Mouse (Mus musculus): ENCODE measurements around the gene Tgm4.

The Tgm4 gene

DNA sequence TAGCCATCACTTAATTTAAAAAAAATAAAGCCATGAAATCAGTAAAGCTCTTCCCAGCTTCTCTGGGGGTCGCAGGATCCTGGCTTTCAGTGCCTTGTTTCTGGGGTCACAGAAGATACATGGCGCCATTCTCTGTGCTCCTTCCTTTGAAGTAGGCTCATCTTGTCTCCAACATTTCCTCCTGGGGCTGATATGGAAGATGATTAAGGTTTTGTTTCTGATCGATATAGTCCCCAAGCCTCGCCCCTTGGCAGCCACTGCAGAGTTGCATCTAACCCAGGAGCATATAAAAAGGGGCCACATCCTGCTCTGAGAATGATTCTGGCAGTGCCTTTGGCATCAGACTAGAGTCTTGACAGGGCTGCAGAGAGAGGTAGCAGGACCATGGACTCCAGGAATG is at the start of gene Tgm4:
Gene Tgm4, plus strand, starts transcription at position 301 of the 400 bp plus-strand sequence.
- no peak for DNase-seq (ENCODE audit: low read depth, low spot score)

DNA sequence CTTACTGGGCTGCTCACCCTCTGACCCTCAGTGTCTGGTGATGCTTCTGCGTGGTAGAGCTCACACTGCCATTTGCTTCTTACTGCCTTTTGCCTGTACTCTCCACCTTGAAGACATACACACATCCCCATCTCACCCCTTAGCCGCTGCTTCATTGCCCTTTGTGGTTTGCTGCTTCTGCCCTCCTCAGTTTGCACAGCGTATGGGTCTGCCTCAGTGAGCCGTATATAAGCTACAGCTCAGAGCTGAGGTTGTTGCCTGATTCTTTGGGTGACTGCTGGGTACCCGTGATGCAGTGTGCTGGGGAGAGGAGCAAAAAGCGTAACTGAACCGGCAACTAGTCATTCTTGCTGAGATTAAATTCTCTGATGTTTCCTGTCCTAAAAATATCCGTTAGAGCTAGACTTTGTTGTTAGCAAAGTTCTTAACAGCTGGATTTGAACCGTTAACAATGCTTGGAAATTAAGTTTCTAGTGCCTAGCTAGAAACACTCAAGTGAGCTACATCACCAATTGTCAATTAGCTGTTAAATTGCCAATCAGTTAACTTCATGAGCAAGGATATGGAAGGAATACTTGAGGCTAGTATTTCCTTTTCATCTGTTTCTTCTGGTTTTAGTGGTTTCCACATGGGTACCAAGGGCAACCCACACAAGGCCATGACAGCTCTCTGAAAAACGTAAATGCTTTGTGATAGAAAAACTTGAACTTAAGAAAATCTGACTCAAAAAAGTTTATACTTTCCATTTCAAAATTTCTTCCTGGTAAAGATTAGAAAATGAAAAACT is 35.9 kb upstream of the Tgm4 start:
- DNase-seq (ENCODE audit: low read depth, low spot score), result no peak

DNA sequence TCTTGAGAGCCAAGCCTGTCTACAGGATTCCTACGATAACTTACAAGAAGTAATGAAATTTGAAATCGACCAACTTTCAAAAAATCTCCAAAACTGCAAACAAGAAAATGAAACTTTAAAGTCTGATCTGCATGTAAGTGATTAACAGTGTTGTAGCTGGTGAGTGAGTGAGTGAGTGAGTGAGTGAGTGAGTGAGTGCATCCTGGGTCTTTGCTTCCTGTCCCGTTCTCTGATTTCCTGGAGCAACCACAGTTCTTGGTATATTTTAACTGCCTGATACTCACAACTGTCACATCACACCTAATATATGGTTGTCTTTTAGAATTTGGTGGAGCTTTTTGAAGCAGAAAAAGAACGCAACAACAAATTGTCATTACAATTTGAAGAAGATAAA is 35.3 kb upstream of the Tgm4 start:
- DNase-seq (ENCODE audit: low read depth, low spot score), result no peak

DNA sequence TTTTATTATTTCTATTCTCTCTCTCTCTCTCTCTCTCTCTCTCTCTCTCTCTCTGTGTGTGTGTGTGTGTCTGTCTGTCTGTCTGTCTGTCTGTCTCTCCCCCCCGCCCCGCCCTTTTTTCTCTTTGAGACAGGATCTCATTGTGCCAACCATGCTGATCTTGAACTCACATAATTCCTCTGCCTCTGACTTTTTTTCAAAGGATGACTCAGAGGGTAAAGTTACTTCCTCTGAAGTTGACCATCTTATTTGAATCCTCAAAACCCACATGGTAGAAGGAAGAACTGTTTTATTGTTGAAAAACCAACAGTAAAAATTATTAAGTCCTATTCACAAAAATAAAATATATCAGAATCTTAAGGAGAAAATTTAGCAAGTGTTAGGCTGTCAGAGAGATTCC is 29.8 kb upstream of the Tgm4 start:
- no peak for DNase-seq (ENCODE audit: low read depth, low spot score)

DNA sequence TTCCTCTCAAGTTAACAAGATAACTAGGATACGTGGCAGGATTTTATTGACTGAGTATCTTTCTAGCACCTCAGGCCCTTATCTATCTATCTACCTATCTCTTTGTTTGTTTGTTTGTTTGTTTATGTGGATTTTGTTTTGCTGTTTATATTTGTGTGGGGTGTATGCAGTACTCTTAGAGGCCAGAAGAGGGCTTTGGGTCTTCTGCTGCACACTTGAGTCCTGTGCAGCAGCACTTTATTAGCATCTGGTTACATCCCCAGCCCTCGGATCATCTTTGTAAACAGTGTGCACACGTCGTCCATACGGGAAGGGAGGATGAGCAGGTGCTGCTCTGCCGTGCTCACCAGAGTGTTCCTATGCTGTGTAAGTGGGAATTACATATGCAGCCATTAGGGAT is 28.5 kb upstream of the Tgm4 start:
- DNase-seq (ENCODE audit: low read depth, low spot score), result peak; percentile 13

DNA sequence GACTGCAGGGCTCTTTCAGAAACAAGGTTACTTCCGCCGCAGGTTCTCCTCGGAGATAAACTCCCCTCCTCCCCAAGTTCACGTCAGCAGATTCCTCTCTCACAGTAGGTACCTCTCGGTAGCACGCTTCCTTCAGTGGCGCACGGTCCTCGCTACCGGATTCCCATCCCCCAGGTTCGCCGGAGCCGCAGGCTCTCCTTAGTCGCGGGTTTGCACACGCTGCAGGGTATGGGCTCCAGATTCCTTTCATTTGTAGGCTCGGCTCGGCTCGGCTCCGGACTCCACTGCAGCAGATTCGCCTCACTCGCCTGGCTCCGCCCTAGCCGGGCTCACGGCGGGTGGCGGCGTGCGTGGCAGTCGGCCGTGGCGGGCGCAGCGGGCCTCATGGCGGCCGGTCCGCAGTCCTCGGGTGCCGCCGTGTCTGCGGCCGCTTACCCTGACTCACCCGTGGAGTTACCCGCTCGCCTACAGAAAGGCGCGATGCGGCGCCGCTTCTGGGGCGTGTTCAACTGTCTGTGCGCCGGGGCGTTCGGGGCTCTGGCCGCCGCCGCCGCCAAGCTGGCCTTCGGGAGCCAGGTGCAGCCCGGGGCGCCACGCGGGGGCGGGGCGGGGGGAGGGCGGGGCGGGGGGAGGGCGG is 13.4 kb upstream of the Tgm4 start, which contains the start of gene Tmem42:
Gene Tmem42, plus strand, starts transcription at position 332 of the 637 bp plus-strand sequence.
- DNase-seq (ENCODE audit: low read depth, low spot score), result peak; percentile 76

DNA sequence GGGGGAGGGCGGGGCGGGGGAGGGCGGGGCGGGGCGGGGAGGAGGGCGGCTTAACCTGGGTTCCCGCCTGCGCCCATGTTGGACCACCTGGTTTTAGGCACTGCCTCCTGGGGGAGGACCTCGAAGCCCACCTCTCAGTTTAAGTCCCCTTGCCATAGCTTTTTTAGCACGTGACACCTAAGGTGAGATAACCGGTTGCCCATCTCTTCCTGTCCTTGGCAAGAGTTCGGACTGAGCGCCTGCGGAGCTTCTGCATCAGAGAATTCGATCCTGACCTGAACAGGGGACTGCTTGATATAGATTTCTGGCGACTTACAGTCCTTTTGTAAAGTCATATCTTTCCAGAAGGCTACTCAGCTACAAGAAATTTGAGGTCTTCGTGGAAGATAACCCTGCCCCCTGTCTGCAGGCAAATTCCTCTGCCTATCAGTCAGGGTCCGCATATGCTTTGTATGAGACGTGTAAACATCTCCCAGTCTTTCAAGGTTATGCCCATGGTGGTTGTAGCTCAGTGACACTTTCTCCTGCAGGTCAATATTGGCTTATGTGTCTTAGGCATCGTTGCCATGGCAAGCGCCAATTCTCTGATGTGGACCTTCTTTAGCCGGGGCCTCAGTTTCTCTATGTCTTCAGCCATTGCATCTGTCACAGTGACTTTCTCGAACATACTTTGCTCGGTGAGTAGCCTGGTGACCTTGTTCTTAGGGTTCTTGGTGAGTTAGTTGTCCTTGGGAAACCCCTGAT is 12.7 kb upstream of the Tgm4 start:
- DNase-seq (ENCODE audit: low read depth, low spot score), result no peak

DNA sequence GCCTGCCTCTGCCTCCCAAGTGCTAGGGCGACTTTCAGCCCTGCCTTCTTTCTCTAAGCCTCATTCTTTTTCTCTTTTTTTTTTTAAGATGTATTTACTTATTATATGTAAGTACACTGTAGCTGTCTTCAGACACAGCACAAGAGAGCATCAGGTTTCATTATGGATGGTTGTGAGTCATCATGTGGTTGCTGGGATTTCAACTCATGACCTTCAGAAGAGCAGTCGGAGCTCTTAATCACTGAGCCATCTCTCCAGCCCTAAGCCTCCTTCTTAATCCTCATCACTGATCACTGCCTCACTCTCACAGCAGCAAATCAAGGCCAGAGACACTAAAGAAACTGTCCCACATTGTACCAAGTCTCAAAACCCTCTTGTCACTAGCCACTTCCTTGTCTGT is 10.3 kb upstream of the Tgm4 start:
- no peak for DNase-seq (ENCODE audit: low read depth, low spot score)

DNA sequence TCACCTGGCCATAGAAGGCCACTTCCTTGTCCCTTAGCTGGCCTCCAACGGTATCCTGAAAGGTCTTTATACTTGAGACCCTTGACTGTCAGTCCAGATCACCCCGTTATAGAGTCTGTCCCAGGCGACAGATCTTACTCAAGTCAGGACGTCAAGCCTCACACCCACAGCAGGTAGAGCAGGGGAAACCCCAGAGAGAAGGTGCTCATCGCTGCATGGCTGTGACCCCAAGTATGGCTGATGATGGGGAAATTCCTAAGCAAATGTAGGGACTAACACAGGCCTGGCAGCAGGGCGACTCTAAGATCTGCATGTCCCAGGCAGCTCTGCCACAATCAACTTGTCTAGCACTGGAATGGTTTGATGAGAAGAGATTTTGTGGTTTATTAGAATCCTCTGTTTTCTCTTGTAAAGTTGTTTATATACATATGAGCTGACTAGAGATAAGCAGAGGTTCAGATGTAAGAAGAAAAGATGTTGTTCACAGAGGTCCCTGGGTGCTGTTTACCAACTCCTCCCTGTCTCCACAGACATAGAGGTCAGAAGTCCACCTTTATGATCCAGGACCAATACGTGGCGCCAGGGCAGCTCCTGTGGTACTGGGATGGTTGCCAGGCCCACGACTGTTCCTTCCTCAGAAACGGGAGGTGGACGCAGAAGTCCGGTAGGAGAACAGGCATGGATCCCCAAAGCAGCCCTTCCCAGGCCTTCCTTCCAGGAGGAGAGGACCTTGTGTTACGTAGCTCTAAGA is 2.9 kb upstream of the Tgm4 start:
- DNase-seq (ENCODE audit: low read depth, low spot score), result no peak

DNA sequence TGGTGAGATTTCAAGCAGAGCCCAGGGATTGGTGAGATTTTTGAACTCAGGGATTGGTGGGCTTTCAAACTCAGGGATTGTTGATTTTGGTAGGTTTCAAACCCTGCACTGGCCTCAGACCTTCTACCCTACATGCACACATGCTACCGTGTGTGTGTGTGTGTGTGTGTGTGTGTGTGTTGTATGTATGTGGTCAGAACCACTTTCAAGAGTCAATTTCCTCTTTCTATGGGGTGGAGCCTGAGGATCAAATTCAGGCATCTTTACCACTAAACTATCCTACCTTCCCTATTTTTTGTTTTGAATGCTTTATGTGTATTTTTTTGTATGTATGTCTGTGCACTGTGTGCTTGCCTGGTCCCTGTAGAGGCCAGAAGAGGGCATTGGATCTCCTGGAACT is 13.1 kb downstream of the Tgm4 start:
- no peak for DNase-seq (ENCODE audit: low read depth, low spot score)

DNA sequence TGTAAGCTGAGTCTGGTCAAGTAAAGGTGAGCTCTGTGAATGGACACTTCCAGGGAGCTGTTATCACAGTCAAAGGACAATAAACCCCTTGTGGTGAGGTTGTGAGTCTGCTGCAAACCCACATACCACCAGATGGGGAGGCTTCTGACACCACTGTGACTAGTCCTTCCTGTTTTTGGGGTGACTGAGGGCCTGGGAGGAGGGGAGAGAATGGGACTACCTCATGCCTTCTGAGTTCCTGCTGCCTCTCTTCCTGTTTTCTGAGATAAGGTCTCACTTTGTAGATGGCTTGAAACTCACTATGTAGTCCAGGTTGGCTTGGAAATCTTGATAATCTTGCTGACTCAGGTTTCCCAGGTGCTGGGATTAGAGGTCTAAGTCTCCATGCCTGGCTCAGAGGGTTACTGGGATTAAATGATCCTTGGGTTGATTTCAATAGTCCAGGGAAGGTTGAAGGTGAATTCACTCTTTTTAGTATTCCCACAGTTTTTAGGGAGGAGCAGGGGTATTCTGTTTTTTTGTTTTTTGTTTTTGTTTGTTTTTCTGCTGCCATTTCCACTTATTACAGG is 24.3 kb downstream of the Tgm4 start:
- no peak for DNase-seq (ENCODE audit: low read depth, low spot score)

DNA sequence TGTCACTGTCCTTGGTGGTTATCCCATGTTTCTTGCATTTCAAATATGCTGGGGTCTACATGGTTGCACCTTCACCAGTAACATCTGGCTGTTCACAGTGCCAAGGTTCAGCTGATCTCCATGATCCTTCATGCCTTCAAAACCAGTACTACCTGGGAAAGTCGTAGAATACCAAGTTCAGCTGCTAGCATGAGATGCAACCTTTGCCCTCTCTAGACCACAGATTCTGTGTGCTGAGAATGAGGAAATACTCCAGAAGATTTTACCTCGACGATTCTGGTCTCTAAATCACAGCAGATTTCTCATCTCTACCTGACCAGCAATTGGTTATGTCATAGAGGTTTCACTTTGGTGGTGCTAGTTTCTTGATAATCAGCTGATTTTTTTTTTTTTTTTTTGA is 25.6 kb downstream of the Tgm4 start:
- DNase-seq (ENCODE audit: low read depth, low spot score), result no peak

DNA sequence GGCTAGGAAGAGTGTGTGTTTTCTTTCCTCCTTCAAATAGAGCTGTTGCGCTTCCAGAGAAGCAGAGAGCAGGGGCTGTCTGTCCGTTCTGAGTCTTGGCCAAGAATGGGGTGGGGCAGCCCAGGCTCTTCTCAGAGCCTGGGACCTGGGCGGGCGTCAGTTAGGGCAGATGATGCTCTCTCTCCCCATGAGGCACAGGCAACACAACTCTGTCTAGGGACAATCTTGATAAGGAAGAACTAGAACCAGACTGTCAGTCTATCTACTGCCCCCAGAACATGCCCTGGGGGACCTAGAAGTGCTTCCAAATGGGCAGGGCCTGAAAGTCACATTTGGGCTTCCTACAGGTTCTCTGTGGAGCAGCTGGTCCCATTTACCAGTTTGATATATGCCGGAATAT is 44.6 kb downstream of the Tgm4 start:
- DNase-seq (ENCODE audit: low read depth, low spot score), result no peak

DNA sequence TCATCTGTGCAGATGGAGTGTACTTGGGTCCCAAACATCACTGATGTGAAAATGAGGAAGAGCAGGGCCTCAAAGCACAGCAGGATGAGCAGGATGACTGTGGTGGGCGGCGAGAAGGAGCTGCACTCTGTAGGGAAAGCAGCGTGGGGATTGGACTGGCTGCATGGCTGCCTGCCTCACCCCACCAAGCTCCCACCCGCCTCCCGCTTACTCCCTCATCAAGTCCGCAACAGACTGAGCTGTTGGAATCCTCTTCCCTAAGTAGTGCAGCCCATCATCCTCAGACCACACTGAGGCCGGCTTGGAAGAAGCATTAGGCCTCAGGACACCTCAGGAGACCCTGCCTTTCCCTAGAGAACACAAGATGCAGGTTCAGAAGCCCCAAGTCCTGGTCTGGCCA is 45.8 kb downstream of the Tgm4 start:
- DNase-seq (ENCODE audit: low read depth, low spot score), result no peak

DNA sequence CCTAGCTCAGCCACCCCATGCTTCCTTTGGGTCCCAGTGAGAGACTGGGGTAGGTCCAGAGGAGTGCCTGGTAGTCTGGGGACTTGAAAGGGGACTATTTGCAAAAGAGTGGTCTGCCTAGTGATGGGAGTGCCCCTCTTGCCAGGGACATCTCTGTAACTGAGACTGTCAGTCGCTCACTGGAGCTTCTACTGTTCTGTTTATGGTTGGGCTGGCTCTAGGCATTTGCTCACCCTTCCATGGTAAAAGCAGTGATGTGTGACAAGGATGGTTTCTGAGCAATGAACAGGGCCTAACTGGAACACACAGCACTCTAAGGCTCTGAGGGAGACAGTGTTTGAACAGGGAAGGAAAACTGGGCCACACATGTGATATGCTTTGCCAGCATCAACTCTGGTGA is 46.3 kb downstream of the Tgm4 start:
- DNase-seq (ENCODE audit: low read depth, low spot score), result no peak

DNA sequence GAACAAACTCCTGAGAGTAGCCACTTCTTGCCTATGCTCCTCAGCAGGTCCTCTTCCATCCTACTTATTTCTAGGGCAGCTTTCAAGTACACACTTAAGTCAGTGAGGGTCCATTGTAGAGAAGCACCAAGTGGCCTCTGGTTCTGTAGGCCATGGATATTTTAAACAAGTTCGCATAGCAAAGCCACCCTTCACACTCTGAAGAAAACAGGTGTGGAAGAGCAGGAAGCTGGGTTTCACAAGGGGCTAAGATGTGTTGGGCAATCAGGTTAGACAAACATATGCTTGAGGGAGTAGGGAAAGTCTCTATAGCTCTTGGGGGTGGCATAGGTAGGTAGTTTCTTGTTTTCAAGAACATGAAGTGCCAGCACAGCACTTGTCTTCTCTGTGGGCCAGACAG is 50.8 kb downstream of the Tgm4 start:
- DNase-seq (ENCODE audit: low read depth, low spot score), result no peak

DNA sequence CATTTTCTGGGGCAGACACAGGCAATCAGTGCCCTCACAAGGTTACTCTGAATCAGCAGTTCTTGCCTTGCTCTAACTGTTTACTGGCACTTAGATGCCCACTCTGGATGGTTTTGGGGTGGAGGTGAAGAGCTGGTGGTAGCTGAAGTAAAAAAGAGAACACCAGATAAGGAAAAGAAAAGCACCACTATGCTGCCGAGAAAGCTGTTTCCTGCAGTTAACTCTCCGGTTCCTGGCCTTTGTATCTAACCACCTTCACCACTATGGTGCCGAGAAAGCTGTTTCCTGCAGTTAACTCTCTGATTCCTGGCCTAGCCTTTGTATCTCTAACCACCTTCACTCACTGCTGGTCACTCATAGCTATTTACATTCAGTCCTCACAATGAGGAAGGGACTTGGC is 53.0 kb downstream of the Tgm4 start:
- no peak for DNase-seq (ENCODE audit: low read depth, low spot score)

DNA sequence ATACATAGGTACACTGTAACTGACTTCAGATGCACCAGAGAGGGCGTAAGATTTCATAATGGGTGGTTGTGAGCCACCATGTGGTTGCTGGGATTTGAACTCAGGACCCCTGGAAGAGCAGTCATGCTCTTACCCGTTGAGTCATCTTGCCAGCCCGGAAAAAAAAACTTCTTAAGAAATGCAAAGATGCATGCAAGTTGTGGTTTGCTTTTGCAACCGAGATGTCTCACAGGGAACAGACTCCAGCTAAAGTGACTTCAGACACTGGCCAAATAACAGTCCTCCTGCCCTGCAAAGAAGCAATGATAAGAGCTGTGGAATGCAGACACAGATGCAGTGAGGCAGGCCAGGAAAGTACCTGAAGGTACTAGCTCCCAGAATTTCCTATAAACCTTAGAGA is 56.3 kb downstream of the Tgm4 start:
- DNase-seq (ENCODE audit: low read depth, low spot score), result no peak

DNA sequence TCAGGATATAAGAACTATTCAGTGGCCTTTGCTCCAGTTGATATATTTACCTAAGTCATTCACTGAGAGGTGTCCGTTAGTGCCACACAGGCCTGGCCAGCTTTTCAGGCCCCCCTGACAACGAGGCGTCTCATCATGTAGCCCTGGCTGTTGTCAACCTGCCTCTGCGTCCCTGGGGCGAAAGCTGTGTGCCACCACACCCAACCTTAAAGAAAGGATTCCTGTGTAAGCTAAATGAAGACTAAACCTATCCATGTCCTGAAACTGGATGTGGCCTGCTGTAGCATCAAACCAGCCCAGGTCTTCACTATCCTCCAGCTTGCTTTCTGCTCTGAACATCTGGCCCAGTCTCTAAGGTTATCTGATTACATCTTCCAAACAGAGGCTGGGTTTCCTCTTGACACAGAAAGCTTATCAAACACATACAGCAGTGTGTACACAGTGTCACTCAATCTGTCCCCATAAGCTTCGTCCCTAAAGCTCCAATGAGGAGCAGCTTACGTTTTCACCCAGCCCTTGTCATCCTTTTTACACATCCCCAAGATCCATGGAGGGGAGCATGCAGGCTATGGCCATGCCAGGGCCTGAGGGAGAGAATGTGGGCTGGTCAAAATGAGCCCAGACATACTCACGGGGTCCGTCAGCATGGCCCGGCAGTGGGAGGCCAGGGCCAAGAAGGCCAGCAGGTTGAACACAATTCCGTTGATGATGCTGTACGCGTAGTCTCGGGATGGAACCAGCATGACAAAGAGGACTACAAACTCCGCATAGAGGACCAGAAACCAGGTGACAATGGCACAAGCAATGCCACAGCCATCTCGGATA is 65.3 kb downstream of the Tgm4 start:
- DNase-seq (ENCODE audit: low read depth, low spot score), result no peak

DNA sequence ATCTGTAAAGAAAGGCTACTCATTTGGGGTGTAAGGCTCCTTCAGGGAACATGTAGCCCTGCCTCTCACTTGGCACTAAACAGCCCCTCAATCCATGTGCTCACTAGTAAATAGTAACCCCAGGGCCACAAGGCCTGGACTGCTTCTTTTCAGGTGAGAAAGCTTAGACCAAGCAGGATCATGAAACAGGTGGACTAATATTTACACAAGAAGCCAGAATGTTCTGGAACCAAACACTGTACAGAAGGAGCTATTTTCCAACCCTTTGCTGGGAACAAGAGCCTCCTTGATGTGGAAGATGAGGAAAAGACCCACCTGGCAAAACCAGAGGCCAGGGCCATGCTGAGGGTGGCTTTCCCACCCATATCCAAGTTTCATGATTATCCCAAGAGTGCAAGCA is 68.9 kb downstream of the Tgm4 start:
- DNase-seq (ENCODE audit: low read depth, low spot score), result no peak

DNA sequence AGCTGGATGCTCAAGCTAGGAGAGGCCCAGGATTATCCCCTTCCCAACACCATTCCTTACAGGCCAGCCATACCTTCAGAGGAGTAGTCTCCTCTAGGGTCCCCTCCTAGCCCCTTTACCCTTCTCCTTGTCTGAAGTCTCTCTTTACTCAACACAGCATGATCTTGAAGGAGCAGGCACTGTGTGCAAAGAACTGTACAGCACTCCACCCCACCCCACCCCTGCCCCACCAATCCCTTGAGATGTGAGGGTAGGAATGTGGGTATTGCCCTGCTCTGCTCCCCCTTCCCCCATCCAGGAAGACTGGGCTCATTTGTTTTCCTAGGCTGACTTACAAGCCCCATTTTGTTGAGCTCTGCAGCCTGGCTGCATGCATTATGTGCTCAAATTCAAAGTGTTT is 69.8 kb downstream of the Tgm4 start:
- no peak for DNase-seq (ENCODE audit: low read depth, low spot score)

All from retina, postnatal 7 days (tissue).